Mouse (Mus musculus) G1E-ER4 (cell line): ENCODE results near the gene Desi1. TPM values are rescaled to one million over a fixed set of nuclear protein-coding genes. Genes with fewer than 3 reads are reported as not detected.

Source experiments
- GATA1 ChIP-seq: IDR thresholded peaks from one replicate; pipeline ENCODE4 v1.8.0; 2012; ENCODE audit warnings: low read length, inconsistent platforms
- polyA plus RNA-seq: library from polyadenylated mRNA; stranded (reverse); fragments of >175 nt; gene quantifications from 2 replicates; pipeline ENCODE4 v1.2.3, GENCODE M21; 2012

Gene Desi1
- polyA plus RNA-seq, 1 experiment = 45.7 TPM

- no peak for TF ChIP-seq GATA1
Measured at GRCm38 (mm10) chr15:82032386-82032785, 1.3 kb downstream of the Desi1 start.

GRCm38 (mm10) chr15:82027726-82028125 lies 5.9 kb downstream of the Desi1 start:
- no peak for TF ChIP-seq GATA1

- no peak for TF ChIP-seq GATA1
Measured at GRCm38 (mm10) chr15:82027276-82027675, 6.4 kb downstream of the Desi1 start.

GRCm38 (mm10) chr15:82023965-82024635 lies 9.6 kb downstream of the Desi1 start:
- TF ChIP-seq GATA1 = no peak

GRCm38 (mm10) chr15:82022535-82023088 lies 11.1 kb downstream of the Desi1 start:
- TF ChIP-seq GATA1 = no peak

GRCm38 (mm10) chr15:82019288-82019687 lies 14.4 kb downstream of the Desi1 start:
- TF ChIP-seq GATA1 = no peak

- TF ChIP-seq GATA1 = no peak
Measured at GRCm38 (mm10) chr15:82017461-82017860, 16.2 kb downstream of the Desi1 start.

GRCm38 (mm10) chr15:82016830-82017229 lies 16.8 kb downstream of the Desi1 start:
- TF ChIP-seq GATA1 = no peak

- no peak for TF ChIP-seq GATA1
Measured at GRCm38 (mm10) chr15:82016101-82016808, 17.4 kb downstream of the Desi1 start.

- no peak for TF ChIP-seq GATA1
Measured at GRCm38 (mm10) chr15:82015392-82016100, 18.1 kb downstream of the Desi1 start.

GRCm38 (mm10) chr15:82014745-82015391 lies 18.8 kb downstream of the Desi1 start:
- no peak for TF ChIP-seq GATA1

- TF ChIP-seq GATA1 = no peak
Measured at GRCm38 (mm10) chr15:82011947-82012346, 21.7 kb downstream of the Desi1 start.

GRCm38 (mm10) chr15:82004257-82004656 lies 29.4 kb downstream of the Desi1 start:
- TF ChIP-seq GATA1 = no peak

- TF ChIP-seq GATA1 = no peak
Measured at GRCm38 (mm10) chr15:81993992-81994391, 39.7 kb downstream of the Desi1 start.

GRCm38 (mm10) chr15:81990549-81990948 lies 43.1 kb downstream of the Desi1 start:
- no peak for TF ChIP-seq GATA1
